Mouse (Mus musculus) testis, postnatal 10 days (tissue): ENCODE results near the gene Lamp1.

Experiments
- DNase-seq: peaks from one replicate; pipeline ENCODE4 v3.0.0; 2021; ENCODE audit warnings: low spot score

The Lamp1 gene

DNA sequence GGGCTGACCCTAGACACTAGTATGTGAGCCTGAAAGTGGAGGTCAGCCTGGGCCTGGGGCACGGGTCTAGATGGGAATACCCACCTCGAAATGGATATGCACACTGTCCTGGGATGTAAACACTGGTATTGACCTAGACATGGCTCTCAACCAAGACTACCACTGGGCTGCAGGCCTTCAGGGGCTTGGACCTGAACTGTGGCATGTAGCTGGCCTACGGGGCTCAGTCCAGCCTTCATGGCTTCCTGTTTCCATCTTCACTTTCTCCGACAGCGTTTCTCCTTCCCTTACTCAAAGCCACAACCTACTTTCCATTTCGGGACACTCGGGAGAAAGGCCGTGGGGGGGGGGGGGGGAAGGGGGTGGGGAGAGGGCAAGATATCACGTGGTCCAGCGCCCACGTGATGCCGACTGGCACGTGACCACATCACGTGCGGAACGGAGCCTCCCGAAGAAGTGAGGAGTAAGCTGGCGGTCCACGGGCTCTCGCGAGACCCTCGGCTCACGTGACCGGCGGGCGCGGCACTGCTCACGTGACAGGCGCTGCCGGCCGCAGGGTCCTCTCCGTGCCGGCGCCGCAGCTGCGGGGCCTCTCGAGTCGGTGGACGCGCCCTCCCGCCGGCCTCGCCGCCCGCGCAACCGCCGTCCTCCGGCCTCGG, at the start of gene Lamp1:
TSS of gene Lamp1 (plus strand) at position 444 of the 659 bp plus-strand sequence.
- peak; percentile 100 for DNase-seq

DNA sequence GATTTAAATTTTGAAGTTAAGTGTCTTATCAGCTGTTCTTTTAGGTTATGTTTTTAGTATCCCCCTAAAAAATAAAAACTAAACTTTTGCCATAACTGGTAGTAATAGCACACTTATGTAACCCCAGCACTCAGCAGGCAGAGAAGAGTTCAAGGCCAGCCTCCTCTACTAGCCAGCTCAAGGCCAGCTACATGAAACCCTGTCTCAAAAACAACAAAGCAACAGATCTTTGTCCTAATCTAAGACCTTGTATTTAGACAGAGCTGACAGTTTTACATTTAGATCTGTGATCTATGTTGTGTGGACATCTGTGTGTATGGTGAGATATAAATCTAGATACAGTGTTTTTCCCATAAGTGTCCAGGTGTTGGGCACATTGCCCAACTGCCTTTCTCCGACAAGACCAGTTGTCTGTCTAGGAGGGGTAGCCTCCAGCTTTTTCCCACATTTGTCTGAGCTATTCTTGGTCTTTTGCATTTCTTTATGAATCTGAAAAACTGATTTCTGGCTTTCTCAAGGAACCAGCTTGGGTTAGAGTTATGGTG, 49.5 kb upstream of the Lamp1 start:
- no peak for DNase-seq

- no peak for DNase-seq
Measured at GRCm38 (mm10) chr8:13111917-13112316, 47.0 kb upstream of the Lamp1 start.

- DNase-seq: no peak
Measured at GRCm38 (mm10) chr8:13113232-13113631, 45.7 kb upstream of the Lamp1 start.

DNA sequence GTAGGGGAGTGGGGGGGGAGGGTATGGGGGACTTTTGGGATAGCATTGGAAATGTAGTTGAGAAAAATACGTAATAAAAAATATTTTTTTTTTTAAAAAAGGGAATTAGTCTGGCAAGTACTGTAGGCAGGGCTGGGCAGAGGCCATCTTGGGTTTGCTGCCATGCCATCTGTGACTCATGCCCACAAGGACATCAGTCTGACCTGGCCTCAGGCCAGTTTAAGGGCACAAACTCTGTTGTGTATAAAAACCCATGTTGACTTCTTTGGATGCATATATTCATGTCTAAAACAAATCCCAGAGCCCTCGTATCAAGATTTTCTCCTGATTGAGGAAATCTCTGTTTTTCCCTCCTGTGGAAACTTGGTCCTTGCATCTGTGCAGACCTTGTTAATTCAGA, 41.9 kb upstream of the Lamp1 start:
- DNase-seq: no peak

DNA sequence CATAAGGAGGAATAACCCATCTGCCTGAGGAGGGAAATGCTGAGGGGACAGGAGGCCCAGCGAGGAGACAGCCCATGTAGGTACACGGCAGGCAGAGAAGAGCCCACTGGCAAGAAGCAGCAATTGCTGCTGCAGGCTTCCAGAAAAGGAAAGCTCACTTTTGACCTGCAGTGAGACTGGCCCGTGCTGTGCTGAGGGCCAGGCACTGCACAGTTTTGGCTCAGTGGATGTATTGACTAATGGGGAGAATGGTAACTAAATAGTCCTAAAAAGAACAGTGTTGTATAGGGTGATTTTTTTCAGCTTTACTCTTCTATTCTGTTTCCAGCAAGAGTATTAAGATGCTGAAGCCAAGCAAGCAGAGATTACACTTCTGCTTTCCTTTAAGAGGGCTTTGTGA, 40.4 kb upstream of the Lamp1 start:
- no peak for DNase-seq

DNA sequence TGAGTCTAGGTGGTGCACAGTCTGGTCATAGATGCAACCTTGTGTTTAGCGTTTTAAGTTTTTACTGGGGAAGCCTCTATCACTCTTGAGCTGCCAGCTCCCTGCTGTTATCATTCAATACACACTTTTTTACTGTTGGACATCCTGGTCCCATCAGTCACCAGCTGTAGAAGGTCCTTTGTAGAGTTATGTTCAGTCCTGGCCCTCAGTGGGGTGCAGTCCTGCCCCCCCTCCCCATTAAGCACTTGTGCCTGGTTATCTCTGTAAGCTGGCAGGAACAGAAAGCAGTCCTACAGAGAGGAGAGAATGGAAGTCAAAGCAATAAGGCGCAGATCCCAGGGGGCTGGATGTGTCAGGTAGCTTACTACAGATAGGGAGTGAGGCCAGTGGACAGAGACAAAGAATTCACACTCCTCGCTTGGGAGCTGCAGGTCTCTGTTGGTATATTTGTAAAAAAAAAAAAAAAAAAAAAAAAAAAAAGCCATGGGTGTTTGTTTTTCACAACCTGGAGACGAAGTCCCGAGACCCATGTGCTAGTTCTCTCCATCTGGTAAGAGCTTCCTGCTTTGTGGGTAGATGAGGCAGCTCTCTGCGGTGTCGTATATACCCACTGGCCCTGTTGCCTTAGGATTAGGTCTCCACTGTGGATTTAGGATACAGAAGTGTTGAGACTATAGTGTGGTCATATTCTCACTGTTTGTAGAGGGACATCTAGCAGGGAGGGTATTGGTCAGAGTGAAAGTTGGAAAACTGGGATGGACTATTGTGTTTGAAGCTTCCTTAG, 37.9 kb upstream of the Lamp1 start:
- DNase-seq: no peak

GRCm38 (mm10) chr8:13122887-13123421, 36.0 kb upstream of the Lamp1 start:
- DNase-seq: no peak

GRCm38 (mm10) chr8:13124897-13125296, 34.1 kb upstream of the Lamp1 start:
- DNase-seq: no peak

DNA sequence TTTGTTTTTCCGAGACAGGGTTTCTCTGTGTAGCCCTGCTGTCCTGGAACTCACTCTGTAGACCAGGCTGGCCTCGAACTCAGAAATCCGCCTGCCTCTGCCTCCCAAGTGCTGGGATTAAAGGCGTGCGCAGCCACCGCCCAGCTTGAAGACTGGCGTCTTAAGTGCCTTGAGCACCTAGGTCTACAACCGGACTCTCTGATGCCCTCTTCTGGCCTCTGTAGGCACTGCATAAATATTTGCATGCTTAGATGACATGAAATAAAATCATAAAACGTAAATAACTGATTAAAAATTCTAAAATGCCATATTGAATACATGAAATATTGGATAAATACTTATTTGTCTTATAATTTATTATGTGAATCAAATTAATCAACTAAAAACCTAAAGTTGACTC, 26.7 kb upstream of the Lamp1 start:
- DNase-seq: peak; percentile 76

DNA sequence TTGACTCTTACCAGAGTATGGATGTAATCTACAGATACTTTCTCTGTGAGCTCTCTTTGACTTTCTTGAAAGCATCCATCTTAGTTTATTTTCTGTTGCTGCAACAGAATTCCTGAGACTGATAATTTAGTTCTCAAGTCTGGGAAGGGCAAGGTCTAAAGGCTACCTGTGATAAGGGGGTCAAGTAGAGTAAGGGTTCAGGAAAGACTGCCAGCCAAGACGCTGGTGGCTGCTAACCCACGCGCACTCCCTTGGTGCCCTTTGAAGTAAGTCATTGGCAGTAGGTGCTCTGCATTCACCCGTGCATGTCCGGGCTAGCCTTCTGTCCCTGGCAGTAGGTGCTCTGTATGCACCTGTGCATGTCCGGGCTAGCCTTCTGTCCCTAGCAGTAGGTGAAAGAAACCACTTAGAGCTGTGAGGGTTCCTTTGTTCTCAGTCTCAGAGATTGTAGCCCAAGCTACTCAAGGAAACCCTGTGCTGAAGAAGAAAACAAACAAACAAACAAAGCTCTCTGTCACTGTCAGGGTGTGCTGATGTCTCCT, 19.2 kb upstream of the Lamp1 start:
- DNase-seq: no peak

DNA sequence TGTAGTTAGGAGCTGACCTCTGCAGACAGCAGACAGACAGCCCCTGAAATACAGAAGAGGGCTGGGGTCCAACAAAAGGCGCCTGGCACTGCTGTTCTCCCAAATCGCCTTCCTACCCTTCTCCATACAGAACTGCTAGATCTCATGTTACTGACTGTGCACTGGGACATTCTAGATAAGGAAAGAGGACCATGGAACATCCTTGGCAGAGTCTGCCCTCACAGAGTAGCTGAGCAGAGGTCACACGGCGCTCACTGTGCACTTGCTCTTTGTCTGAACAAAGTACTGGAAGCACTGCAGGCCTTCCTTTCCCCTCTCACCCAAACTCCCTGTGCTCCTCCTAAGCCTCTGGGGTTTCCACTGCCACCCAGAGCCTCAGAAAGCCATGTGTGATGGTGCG, 17.3 kb upstream of the Lamp1 start:
- DNase-seq: no peak

GRCm38 (mm10) chr8:13148476-13148875, 10.5 kb upstream of the Lamp1 start:
- no peak for DNase-seq

GRCm38 (mm10) chr8:13149287-13149686, 9.7 kb upstream of the Lamp1 start:
- no peak for DNase-seq

DNA sequence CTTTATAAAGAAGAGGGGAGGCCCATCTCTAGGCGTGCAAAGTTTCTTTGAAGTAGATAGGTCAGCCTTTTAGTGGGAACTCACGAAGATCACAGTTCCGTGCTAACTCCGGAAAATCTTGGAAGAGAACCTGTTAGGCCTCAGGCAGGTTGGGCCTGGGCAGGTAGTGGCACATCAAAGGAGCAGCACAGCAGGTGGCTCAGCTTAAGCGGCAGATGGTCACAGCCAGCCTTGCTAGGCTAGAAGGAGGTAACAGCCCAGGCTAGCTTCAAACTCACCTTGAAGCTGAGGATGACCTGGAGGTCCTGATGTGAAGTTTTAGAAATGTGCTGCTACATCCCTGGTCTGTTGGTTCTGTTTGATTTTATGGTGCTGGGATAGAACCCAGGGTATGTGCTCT, 9.1 kb upstream of the Lamp1 start:
- DNase-seq: no peak

DNA sequence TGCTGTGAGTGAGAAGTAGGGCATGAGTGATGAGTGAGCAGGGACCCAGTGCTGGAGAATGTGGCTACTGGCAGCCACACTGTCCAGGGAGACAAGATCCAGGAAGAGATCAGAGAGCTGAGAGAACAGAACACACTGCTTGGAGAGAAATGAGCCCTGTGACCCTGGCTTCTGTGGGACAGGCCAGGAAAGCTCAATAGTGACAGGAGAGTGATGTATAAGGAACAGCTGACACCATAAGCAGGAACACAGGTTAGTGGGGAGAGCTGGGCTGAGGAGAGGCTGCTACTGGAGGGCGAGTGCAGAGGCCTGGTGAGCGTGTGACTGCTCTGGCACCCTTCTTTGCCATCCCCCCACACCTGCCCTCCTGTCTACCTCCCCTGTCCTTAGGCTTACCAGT, 8.0 kb upstream of the Lamp1 start:
- DNase-seq: no peak

- DNase-seq: no peak
Measured at GRCm38 (mm10) chr8:13154099-13154498, 4.9 kb upstream of the Lamp1 start.

GRCm38 (mm10) chr8:13155358-13155757, 3.6 kb upstream of the Lamp1 start:
- no peak for DNase-seq

GRCm38 (mm10) chr8:13156327-13157097, 2.4 kb upstream of the Lamp1 start:
- DNase-seq: no peak

GRCm38 (mm10) chr8:13159377-13159881, 468 bp downstream of the Lamp1 start:
- no peak for DNase-seq

DNA sequence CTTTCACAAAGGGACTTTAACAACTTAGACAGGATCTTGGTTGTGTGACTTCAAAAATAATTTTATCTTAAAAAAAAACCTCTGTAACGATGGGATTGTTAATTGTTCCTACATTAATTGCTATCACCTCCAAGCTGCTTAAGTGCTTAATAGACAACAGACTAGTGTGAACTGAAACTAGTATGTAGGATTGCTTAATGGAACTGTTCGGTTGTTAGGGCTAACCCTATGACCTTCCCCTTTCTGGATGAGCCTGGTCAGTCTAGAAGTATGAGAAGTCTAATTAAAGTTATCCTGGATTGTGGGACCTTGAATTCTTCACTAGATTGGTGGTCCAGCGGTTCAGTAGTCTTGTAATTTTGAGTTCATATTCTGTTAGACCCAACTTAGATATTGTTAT, 1.7 kb downstream of the Lamp1 start:
- no peak for DNase-seq

GRCm38 (mm10) chr8:13162098-13162497, 3.1 kb downstream of the Lamp1 start:
- DNase-seq: no peak
